Mouse (Mus musculus) hindbrain, embryonic 11.5 days (tissue): ENCODE measurements around the gene Cpt2. TPM values are rescaled to one million over a fixed set of nuclear protein-coding genes. Genes with fewer than 3 reads are reported as not detected.

Experiments
- ATAC-seq: fragments of 200-750 bp; cut with Nextera tagmentation; 2 replicates; pipeline ENCODE4 v1.8.0; 2017; ENCODE audit warnings: mild to moderate bottlenecking, moderate TSS enrichment, moderate library complexity; ENCODE audit not compliant: low FRiP score
- DNase-seq: peaks from one replicate; pipeline ENCODE4 v3.0.0-alpha.2; 2015; ENCODE audit warnings: low spot score
- H3K27ac ChIP-seq: fragments of 300-500 bp; sonication (generic); 2 replicates; pipeline ENCODE4 v1.5.1; 2014; ENCODE audit warnings: mild to moderate bottlenecking, low read depth, low read length
- H3K27me3 ChIP-seq: fragments of 300-500 bp; sonication (generic); 2 replicates; pipeline ENCODE4 v1.6.1; 2014; ENCODE audit warnings: mild to moderate bottlenecking, low read length, moderate library complexity, mixed read lengths; ENCODE audit not compliant: control insufficient read depth, insufficient read depth
- H3K36me3 ChIP-seq: fragments of 300-500 bp; sonication (generic); 2 replicates; pipeline ENCODE4 v1.6.1; 2014; ENCODE audit warnings: mild to moderate bottlenecking, low read length, moderate library complexity, mixed read lengths; ENCODE audit not compliant: control insufficient read depth, insufficient read depth
- H3K4me1 ChIP-seq: fragments of 300-500 bp; sonication (generic); replicated peaks from 2 replicates; pipeline ENCODE4 v1.6.1; 2014; ENCODE audit warnings: low read length, mixed read lengths; ENCODE audit not compliant: control insufficient read depth, insufficient read depth
- H3K4me2 ChIP-seq: fragments of 300-500 bp; sonication (generic); replicated peaks from 2 replicates; pipeline ENCODE4 v1.6.1; 2014; ENCODE audit warnings: mild to moderate bottlenecking, low read depth, low read length
- H3K4me3 ChIP-seq: fragments of 300-500 bp; sonication (generic); 2 replicates; pipeline ENCODE4 v1.5.1; 2014; ENCODE audit warnings: low read depth, low read length
- H3K9ac ChIP-seq: fragments of 300-500 bp; sonication (generic); 2 replicates; pipeline ENCODE4 v1.6.1; 2014; ENCODE audit warnings: low read depth, low read length
- H3K9me3 ChIP-seq: fragments of 300-500 bp; sonication (generic); 2 replicates; pipeline ENCODE4 v1.6.1; 2016; ENCODE audit warnings: low read length; ENCODE audit not compliant: control insufficient read depth
- WGBS: fragments of 180-500 bp; shearing (Covaris S2); extraction: QIAGEN DNeasy Blood & Tissue Kit; methylation state at CpG from one replicate; pipeline ENCODE4 v1.1.7; 2014; 5-methylcytosine and 5-hydroxymethylcytosine counted together
- polyA plus RNA-seq: library from polyadenylated mRNA; unstranded; fragments of >200 nt; fragmentation: Nextera tagmentation; extraction: Ambion mirVana; gene quantifications from 2 replicates; pipeline ENCODE4 v1.2.1, GENCODE M21; 2014

Cpt2 gene
- polyA plus RNA-seq, 1 experiment from 2014 or later: 34.0 TPM

DNA sequence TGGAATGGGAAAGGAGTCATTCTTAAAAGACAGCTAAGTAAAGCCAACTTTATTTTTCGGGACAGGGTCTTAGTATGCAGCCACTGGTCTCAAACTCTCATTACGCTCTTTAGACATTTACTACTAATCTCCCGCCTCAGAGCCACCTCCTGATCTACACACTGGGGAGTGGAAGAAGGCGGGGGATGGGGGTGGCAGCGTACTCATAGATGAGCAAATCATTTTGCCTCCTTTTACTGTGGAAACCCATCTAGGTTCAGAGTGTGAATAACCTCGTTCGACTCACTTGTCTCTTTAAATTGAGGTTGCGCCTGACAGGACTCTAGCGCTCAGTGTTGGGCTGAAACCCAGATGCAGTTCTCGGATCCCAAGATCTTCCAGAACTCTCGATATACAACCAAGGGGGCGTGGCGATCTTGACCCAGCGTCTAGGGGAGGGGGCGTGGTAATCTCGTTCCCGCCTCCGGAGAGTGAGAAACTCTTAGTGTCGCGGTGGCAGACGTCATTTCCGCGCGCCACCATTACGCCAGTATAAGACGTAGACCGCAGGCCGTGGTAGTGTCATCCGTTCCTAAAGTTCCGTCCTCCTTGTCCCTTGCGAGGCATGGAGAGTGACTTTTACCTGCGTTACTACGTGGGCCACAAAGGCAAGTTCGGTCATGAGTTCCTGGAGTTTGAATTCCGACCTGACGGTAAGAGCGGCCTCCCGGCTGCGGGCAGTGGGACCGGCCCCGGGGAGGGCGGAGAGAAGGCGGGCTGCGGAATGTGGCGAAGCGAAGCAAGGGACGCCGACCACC lies 44.0 kb downstream of the Cpt2 start, which contains the start of gene Magoh:
Magoh (plus strand) TSS at position 502 of the 797 bp plus-strand sequence.
- peak; percentile 99 for DNase-seq
- peak; percentile 93 for ATAC-seq
- peak within 1 kb of the TSS; percentile 88 for H3K4me3 ChIP-seq
- H3K4me1 ChIP-seq: peaks cover 3% of the 10 kb centered on the region; the same call in 1 of the 2 replicates
- peak within 1 kb of the TSS; percentile 81 for H3K9ac ChIP-seq
- H3K4me2 ChIP-seq: peak within 1 kb of the TSS; percentile 74
- no peak within 1 kb of the TSS; the same call in 1 of the 2 replicates for H3K27ac ChIP-seq
- H3K9me3 ChIP-seq: no peaks in the 10 kb centered on the region
- peaks cover 3% of the 10 kb centered on the region; the same call in 1 of the 2 replicates for H3K36me3 ChIP-seq
- 4% methylated on average over 48 of the region's 48 CpGs for WGBS
- H3K27me3 ChIP-seq: no peaks in the 10 kb centered on the region

- H3K4me3 ChIP-seq: no peak overlapping the region
- ATAC-seq: no peak
- H3K27me3 ChIP-seq: no peaks in the 10 kb centered on the region
- H3K4me1 ChIP-seq: no peaks in the 10 kb centered on the region
- H3K27ac ChIP-seq: no peak overlapping the region
- peaks cover 18% of the 10 kb centered on the region; the same call in 1 of the 2 replicates for H3K36me3 ChIP-seq
- H3K9me3 ChIP-seq: no peaks in the 10 kb centered on the region
- DNase-seq: no peak
- H3K4me2 ChIP-seq: no peak overlapping the region
- no peak overlapping the region for H3K9ac ChIP-seq
- 83% methylated on average over 4 of the region's 4 CpGs for WGBS
These were observed 58.5 kb downstream of the Cpt2 start for GRCm38 (mm10) chr4:107864866-107865265.

GRCm38 (mm10) chr4:107858995-107859394 lies 64.4 kb downstream of the Cpt2 start:
- no peaks in the 10 kb centered on the region for H3K27me3 ChIP-seq
- no peak overlapping the region for H3K4me2 ChIP-seq
- DNase-seq (no peak), ATAC-seq (no peak)
- H3K4me1 ChIP-seq: no peaks in the 10 kb centered on the region
- no peak overlapping the region for H3K27ac ChIP-seq
- no peaks in the 10 kb centered on the region for H3K9me3 ChIP-seq
- no peak overlapping the region for H3K4me3 ChIP-seq
- 93% methylated on average over 7 of the region's 7 CpGs for WGBS
- H3K9ac ChIP-seq: no peak overlapping the region
- H3K36me3 ChIP-seq: peaks cover 19% of the 10 kb centered on the region; the same call in 1 of the 2 replicates

DNA sequence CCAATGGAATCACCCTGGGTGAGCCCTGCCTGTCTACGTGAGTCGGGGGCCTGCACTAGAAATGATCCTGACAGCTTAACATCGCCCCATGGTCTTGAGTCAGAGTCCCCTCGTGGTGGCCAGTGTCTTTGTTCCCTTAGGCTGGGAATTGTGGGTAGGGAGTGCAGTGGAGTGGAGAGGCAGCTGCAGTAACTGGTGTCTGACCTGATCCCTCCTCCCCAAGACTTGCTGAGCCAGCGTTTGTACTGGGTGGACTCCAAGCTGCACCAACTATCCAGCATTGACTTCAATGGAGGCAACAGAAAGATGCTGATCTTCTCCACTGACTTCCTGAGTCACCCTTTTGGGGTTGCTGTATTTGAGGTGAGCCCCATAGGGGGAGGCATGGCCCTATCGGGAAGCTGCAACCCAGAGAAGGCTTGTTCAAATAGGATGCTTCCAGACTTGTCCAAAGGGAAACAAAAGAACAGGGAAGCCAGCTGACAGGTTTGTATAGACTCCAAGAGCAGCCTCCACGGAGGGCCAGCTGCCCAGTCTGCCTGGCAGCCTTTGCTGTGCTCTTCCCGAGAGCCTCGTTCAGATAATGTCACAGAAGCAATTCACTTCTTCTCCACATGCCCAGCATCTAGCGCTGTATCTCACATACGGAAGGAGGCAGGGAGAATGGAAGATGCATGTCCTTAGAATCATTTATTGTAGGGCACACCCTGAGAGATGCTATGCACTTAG lies 66.3 kb downstream of the Cpt2 start:
- H3K4me2 ChIP-seq: no peak overlapping the region
- no peak overlapping the region for H3K9ac ChIP-seq
- peaks cover 17% of the 10 kb centered on the region; the same call in 1 of the 2 replicates for H3K36me3 ChIP-seq
- H3K4me1 ChIP-seq: no peaks in the 10 kb centered on the region
- H3K27me3 ChIP-seq: no peaks in the 10 kb centered on the region
- no peak overlapping the region for H3K27ac ChIP-seq
- 79% methylated on average over 11 of the region's 11 CpGs for WGBS
- no peaks in the 10 kb centered on the region for H3K9me3 ChIP-seq
- no peak for DNase-seq
- no peak for ATAC-seq
- H3K4me3 ChIP-seq: no peak overlapping the region

Other genes with a start within 250 kb of the Cpt2 start
- 13.8 and 16.6 TPM in 2 replicates for gene Dmrtb1, start 239.4 kb downstream of the Cpt2 start, polyA plus RNA-seq
- 22.6 and 24.9 TPM in 2 replicates for gene Lrp8, start 121.3 kb downstream of the Cpt2 start, polyA plus RNA-seq
- 224 and 249 TPM in 2 replicates for gene Magoh, start 43.9 kb downstream of the Cpt2 start, polyA plus RNA-seq
- 118 and 135 TPM in 2 replicates for gene 0610037L13Rik, start 33.8 kb downstream of the Cpt2 start, polyA plus RNA-seq
- not detected in 2 replicates for gene Slc1a7, start 44.7 kb upstream of the Cpt2 start, polyA plus RNA-seq
- gene Podn, start 172.8 kb upstream of the Cpt2 start, polyA plus RNA-seq: 0.33 and 0.43 TPM in 2 replicates
- 207 and 224 TPM in 2 replicates for gene Scp2, start 221.4 kb upstream of the Cpt2 start, polyA plus RNA-seq
- gene Echdc2, start 241.8 kb upstream of the Cpt2 start, polyA plus RNA-seq: 13.1 and 14.7 TPM in 2 replicates